Mouse (Mus musculus) splenic B cell, adult 2 months (primary cell): ENCODE results near the gene Lgals9.
"Not testable (repeated sequence)": the region's sequence is repeated elsewhere in the genome, so short reads cannot be mapped to it uniquely, and the experiment has no call there.

Experiments
- DNase-seq: peaks from one replicate; pipeline ENCODE4 v3.0.0-alpha.2; 2011; ENCODE audit warnings: low read depth, low spot score
- H3K27me3 ChIP-seq: 2 replicates; pipeline ENCODE4 v1.6.1; 2012; ENCODE audit warnings: mild to moderate bottlenecking, low read length, moderate library complexity, mixed read lengths; ENCODE audit not compliant: control insufficient read depth, poor library complexity, insufficient read depth, severe bottlenecking
- H3K36me3 ChIP-seq: 2 replicates; pipeline ENCODE4 v1.6.1; 2012; ENCODE audit warnings: mild to moderate bottlenecking, low read length, moderate library complexity, mixed read lengths; ENCODE audit not compliant: control insufficient read depth, poor library complexity, insufficient read depth, severe bottlenecking

The Lgals9 gene

GRCm38 (mm10) chr11:78999118-78999517, 14.4 kb upstream of the Lgals9 start:
- no peak for DNase-seq
- Histone ChIP-seq H3K36me3 (no peaks in the 10 kb centered on the region), H3K27me3 (no peaks in the 10 kb centered on the region)

GRCm38 (mm10) chr11:78990875-78991543, 6.3 kb upstream of the Lgals9 start:
- H3K27me3 ChIP-seq, DNase-seq, H3K36me3 ChIP-seq: not testable (repeated sequence)

GRCm38 (mm10) chr11:78990096-78990495, 5.3 kb upstream of the Lgals9 start:
- DNase-seq: no peak
- Histone ChIP-seq H3K27me3 (no peaks in the 10 kb centered on the region), H3K36me3 (no peaks in the 10 kb centered on the region)

GRCm38 (mm10) chr11:78989206-78989605, 4.5 kb upstream of the Lgals9 start:
- H3K36me3 ChIP-seq, DNase-seq, H3K27me3 ChIP-seq: not testable (repeated sequence)

- Histone ChIP-seq H3K27me3 (no peaks in the 10 kb centered on the region), H3K36me3 (no peaks in the 10 kb centered on the region)
- DNase-seq: no peak
Observed at GRCm38 (mm10) chr11:78986311-78987002, 1.7 kb upstream of the Lgals9 start.

GRCm38 (mm10) chr11:78985505-78985904, 759 bp upstream of the Lgals9 start:
- no peaks in the 10 kb centered on the region for H3K27me3 ChIP-seq
- H3K36me3 ChIP-seq: no peaks in the 10 kb centered on the region
- peak; percentile 30 for DNase-seq

- Histone ChIP-seq H3K36me3 (no peaks in the 10 kb centered on the region), H3K27me3 (no peaks in the 10 kb centered on the region)
- DNase-seq: no peak
Observed at GRCm38 (mm10) chr11:78983539-78983938, 1.2 kb downstream of the Lgals9 start.

GRCm38 (mm10) chr11:78982513-78983291, 2.0 kb downstream of the Lgals9 start:
- H3K36me3 ChIP-seq: no peaks in the 10 kb centered on the region
- no peaks in the 10 kb centered on the region for H3K27me3 ChIP-seq
- peak; percentile 59 for DNase-seq

GRCm38 (mm10) chr11:78982042-78982441, 2.7 kb downstream of the Lgals9 start:
- Histone ChIP-seq H3K36me3 (no peaks in the 10 kb centered on the region; the same call in 1 of the 2 replicates), H3K27me3 (no peaks in the 10 kb centered on the region)
- no peak for DNase-seq

- DNase-seq: no peak
- H3K36me3 ChIP-seq: peaks cover 1% of the 10 kb centered on the region; the same call in 1 of the 2 replicates
- H3K27me3 ChIP-seq: no peaks in the 10 kb centered on the region
Observed at GRCm38 (mm10) chr11:78980083-78980634, 4.6 kb downstream of the Lgals9 start.

GRCm38 (mm10) chr11:78978176-78979019, 6.3 kb downstream of the Lgals9 start:
- no peaks in the 10 kb centered on the region for H3K27me3 ChIP-seq
- peaks cover 7% of the 10 kb centered on the region; the same call in 1 of the 2 replicates for H3K36me3 ChIP-seq
- no peak for DNase-seq

GRCm38 (mm10) chr11:78976731-78977510, 7.8 kb downstream of the Lgals9 start:
- Histone ChIP-seq H3K27me3 (no peaks in the 10 kb centered on the region), H3K36me3 (peaks cover 7% of the 10 kb centered on the region)
- DNase-seq: no peak

- peaks cover 10% of the 10 kb centered on the region for H3K36me3 ChIP-seq
- no peak for DNase-seq
- no peaks in the 10 kb centered on the region for H3K27me3 ChIP-seq
Observed at GRCm38 (mm10) chr11:78973381-78974150, 11.2 kb downstream of the Lgals9 start.
